Mouse (Mus musculus) olfactory bulb, adult 2 months (tissue): ENCODE results near the gene Zscan25. TPM values are rescaled to one million over a fixed set of nuclear protein-coding genes. Genes with fewer than 3 reads are reported as not detected.
"Not testable (repeated sequence)": the region's sequence is repeated elsewhere in the genome, so short reads cannot be mapped to it uniquely, and the experiment has no call there.

Experiments used
- H3K27ac ChIP-seq: fragments of 200-500 bp; 2 replicates; pipeline ENCODE4 v1.5.1; 2012; ENCODE audit warnings: low read depth, low read length; ENCODE audit not compliant: insufficient read depth
- H3K4me1 ChIP-seq: fragments of 200-500 bp; 2 replicates; pipeline ENCODE4 v1.6.1; 2012; ENCODE audit warnings: low read length; ENCODE audit not compliant: control insufficient read depth, insufficient read depth
- H3K4me3 ChIP-seq: fragments of 200-500 bp; 2 replicates; pipeline ENCODE4 v1.5.1; 2012; ENCODE audit warnings: mild to moderate bottlenecking, low read depth, low read length, moderate library complexity; ENCODE audit not compliant: insufficient read depth
- CTCF ChIP-seq: fragments of 200-500 bp; IDR thresholded peaks from 2 replicates; pipeline ENCODE4 v1.5.1; 2012; ENCODE audit warnings: low read depth, mild to moderate bottlenecking, low read length, moderate library complexity; ENCODE audit not compliant: insufficient read depth
- POLR2A ChIP-seq: fragments of 200-500 bp; IDR thresholded peaks from 2 replicates; pipeline ENCODE4 v1.6.1; 2012; ENCODE audit warnings: mild to moderate bottlenecking, low read depth, low read length, moderate library complexity; ENCODE audit not compliant: insufficient read depth
- WGBS: fragments of 180-500 bp; shearing (Covaris S2); methylation state at CpG from one replicate; pipeline ENCODE4 v1.1.7; 2018; 5-methylcytosine and 5-hydroxymethylcytosine counted together
- polyA plus RNA-seq: library from polyadenylated mRNA; stranded (reverse); fragments of >200 nt; gene quantifications from 2 replicates; pipeline ENCODE4 v1.2.4, GENCODE M21; 2012; ENCODE audit warnings: low replicate concordance; ENCODE audit not compliant: missing spikeins, insufficient read depth, insufficient read length

Gene Zscan25
- polyA plus RNA-seq, 1 experiment, result not detected

DNA sequence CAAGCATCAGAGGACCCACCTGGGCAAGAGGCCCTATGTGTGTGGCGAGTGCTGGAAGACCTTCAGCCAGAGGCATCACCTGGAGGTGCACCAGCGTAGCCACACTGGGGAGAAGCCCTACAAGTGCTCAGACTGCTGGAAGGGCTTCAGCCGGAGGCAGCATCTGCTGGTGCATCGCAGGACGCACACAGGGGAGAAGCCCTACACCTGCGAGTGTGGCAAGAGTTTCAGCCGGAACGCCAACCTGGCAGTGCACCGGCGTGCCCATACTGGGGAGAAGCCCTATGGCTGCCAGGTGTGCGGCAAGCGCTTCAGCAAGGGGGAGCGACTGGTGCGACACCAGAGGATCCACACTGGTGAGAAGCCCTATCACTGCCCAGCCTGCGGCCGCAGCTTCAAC lies 10.4 kb downstream of the Zscan25 start:
- no peaks in the 10 kb centered on the region for H3K4me1 ChIP-seq
- 98% methylated on average over 16 of the region's 16 CpGs for WGBS
- no peak for TF ChIP-seq POLR2A
- TF ChIP-seq CTCF, result no peak
- H3K27ac ChIP-seq, result no peak overlapping the region
- H3K4me3 ChIP-seq, result no peak overlapping the region

DNA sequence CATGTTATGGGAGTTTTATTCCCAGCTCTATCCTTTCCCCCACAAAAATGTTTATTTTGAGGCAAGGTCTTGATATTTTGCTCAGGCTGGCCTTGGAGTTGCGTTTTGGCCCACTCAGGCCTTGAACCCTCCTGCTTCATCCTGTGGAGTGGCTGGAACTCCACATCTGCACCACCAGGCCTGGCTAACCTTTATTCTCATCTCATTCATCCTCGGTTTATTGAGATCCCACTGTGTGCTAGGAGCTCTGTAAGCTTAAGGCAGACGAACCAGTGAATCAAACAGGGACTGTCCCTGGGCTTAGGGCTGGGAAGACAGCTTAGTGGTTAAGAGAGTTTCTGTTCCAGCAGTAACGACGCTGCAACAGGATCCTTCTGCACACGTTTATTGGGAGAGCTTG lies 12.1 kb downstream of the Zscan25 start:
- Histone ChIP-seq H3K27ac (no peak overlapping the region), H3K4me1 (no peaks in the 10 kb centered on the region), H3K4me3 (no peak overlapping the region)
- 96% methylated on average over 6 of the region's 6 CpGs for WGBS
- TF ChIP-seq POLR2A (no peak), CTCF (no peak)

DNA sequence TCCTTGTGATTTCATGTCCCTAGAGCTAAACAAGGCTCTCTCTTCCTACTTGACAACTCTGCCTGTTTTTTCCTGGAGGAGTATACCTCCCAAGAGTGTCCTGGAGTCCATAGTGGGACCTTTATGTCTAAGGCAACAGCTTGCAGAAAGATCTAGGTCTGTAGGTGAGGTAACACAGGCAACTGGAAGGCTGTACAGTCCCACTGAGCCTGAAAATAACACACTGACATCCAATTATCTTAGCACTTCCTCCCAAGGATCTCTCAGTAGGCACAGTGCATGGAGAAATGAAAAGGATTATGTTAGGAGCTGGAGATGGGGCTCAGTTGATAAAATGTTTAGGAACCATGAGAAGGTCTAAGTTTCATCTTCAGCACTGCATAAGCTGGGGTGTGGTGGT lies 20.2 kb downstream of the Zscan25 start:
- TF ChIP-seq CTCF, result no peak
- TF ChIP-seq POLR2A, result no peak
- H3K4me3 ChIP-seq, result no peak overlapping the region
- H3K27ac ChIP-seq, result no peak overlapping the region
- H3K4me1 ChIP-seq, result no peaks in the 10 kb centered on the region

DNA sequence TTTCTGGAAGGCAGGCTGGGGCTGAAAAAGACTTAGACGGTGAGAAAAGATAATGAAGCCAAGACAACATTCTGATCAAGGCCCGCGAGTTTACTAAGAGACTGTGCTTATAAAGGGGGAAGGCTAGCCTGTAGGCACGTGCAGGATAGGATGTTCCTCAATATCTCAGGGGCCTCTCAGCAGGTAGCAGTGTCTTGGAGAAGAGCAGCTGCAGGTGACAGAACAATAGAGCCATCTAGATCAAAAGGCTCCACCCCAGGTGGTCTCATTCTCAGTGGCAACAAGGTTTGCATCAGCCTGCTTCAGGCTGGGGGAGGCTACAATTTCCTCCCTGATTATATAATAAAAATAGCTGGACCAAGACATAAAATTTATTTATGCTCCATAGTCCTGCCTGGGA lies 21.5 kb downstream of the Zscan25 start:
- H3K4me1 ChIP-seq, H3K27ac ChIP-seq, H3K4me3 ChIP-seq: not testable (repeated sequence)
- 62% methylated on average over 4 of the region's 4 CpGs for WGBS

DNA sequence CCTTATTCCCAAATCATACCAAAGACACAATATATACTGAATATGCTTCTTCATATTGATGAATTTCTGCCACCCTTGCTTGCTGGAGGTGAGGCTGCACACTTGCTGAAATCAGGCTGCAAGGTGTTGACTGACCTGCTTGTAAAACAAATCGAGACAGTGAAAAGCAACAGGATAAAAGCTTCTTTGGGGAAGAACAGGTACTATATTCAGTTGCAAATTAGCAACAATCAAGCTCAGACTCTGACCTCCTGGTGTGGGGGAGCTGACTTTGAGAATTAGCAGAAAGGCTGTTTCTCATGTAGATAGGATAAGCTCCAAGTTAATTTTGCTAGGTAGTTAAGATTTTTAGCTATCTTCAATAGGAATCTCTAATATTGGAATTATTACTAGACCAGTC lies 22.1 kb downstream of the Zscan25 start:
- Histone ChIP-seq H3K4me1 (no peaks in the 10 kb centered on the region), H3K27ac (no peak overlapping the region), H3K4me3 (no peak overlapping the region)
- TF ChIP-seq CTCF (no peak), POLR2A (no peak)
- WGBS, result 63% methylated on average over 1 of the region's 1 CpGs

DNA sequence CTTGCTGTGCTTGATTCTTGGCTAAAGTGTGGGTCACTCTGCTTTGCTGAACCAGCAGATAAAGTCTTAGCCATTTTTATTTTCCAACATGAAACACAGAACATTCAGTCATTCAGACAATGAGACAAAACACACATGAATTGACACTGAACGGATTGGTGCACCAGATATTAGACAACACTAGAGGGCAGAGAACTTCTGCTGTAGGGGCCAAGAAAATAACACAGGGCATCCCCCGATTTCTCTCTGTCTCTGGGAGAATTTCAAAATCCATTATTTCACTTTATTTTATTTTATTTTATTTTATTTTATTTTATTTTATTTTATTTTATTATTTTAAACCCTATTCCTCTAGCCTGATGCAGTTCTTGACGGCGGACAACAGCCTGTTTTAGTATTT lies 26.7 kb downstream of the Zscan25 start:
- 89% methylated on average over 4 of the region's 4 CpGs for WGBS
- H3K4me1 ChIP-seq, H3K27ac ChIP-seq, H3K4me3 ChIP-seq: not testable (repeated sequence)

DNA sequence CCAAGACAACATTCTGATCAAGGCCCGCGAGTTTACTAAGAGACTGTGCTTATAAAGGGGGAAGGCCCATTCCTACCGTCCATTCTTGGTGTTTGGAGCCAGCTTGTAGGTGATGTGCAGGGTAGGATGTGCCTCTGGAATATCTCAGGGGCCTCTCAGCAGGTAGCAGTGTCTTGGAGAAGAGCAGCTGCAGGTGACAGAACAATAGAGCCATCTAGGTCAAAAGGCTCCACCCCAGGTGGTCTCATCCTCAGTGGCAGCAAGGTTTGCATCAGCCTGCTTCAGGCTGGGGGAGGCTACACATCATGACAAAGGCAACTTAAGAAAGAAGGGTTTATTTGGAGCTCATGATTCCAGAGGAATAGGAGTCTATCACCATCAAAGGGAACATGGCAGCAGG lies 27.5 kb downstream of the Zscan25 start:
- H3K4me3 ChIP-seq, result not testable (repeated sequence)

DNA sequence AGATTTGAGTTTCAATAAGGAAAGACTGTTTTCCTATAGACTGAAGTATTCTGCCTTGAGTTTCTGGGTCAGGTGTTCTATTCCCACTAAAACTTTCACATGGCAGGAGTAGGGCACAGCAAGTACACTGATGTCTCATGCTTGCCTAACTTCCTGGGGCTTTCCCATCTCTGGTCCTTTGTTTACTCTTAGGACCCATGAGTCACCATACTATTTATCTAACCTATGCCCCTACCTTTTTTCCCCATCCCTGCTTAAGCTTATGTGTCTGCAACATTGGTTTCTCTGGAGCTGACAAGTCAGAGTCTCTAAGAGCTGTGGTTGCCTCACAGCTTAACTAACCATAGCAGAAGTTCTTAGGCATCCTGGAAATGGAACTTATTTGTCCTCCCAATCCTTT lies 33.5 kb downstream of the Zscan25 start:
- TF ChIP-seq CTCF (no peak), POLR2A (no peak)
- Histone ChIP-seq H3K4me3 (no peak overlapping the region), H3K27ac (no peak overlapping the region), H3K4me1 (no peaks in the 10 kb centered on the region)

More for the DNA sequence above, 27.5 kb downstream of the Zscan25 start:
- WGBS, result 90% methylated on average over 3 of the region's 3 CpGs
- H3K27ac ChIP-seq, H3K4me1 ChIP-seq: not testable (repeated sequence)

DNA sequence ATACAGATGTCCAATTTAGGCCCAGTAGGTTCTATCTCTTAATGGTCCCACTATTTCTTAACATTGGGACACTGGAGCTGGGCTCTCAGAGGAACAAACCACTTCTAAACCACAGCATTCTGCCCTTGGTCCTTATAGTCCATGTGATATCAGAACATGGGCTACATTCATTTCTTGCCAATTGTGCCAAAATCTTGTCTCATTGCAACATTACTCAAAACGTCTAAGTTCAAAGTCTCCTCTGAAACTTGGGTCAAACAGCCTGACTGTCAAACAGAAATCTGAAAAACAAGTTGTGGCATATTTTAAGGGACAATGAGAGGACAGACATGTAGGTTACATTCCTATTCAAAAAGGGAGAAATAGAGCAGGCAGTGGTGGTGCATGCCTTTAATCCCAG lies 36.8 kb downstream of the Zscan25 start:
- no peak overlapping the region for H3K27ac ChIP-seq
- H3K4me1 ChIP-seq, result no peaks in the 10 kb centered on the region
- TF ChIP-seq CTCF, result no peak
- TF ChIP-seq POLR2A, result no peak
- no peak overlapping the region for H3K4me3 ChIP-seq
- WGBS, result 80% methylated on average over 1 of the region's 1 CpGs

DNA sequence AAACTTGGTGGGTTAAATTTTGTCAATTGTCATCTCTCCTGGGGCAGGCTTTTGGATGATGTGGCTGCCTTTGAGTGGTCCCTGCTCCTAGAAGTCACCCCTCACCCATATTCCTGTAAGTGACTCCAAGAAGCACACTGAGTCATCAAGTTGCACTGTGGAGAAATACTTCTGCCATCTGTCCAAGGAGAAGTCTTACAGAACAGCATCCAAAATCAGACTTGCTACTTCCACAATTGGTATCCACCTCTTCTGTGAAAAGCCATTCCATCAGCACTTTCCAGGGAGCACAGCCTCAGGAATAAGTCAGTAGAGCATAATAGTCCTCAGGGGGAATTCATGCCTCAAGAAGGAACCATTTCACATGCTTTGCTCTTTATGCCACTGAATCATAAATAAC lies 58.5 kb downstream of the Zscan25 start:
- not testable (repeated sequence) for H3K27ac ChIP-seq, H3K4me1 ChIP-seq, H3K4me3 ChIP-seq

Other genes with a start within 250 kb of the Zscan25 start
- gene Gm4871, start 247.7 kb upstream of the Zscan25 start, polyA plus RNA-seq, result not detected in 2 replicates
- gene 1700018F24Rik, start 237.5 kb upstream of the Zscan25 start, polyA plus RNA-seq, result not detected in 2 replicates
- not detected in 2 replicates for gene Arpc1a, start 196.7 kb upstream of the Zscan25 start, polyA plus RNA-seq
- gene Kpna7, start 196.5 kb upstream of the Zscan25 start, polyA plus RNA-seq, result not detected in 2 replicates
- not detected in 2 replicates for gene Arpc1b, start 166.3 kb upstream of the Zscan25 start, polyA plus RNA-seq
- not detected in 2 replicates for gene Pdap1, start 140.3 kb upstream of the Zscan25 start, polyA plus RNA-seq
- gene Bud31, start 140.1 kb upstream of the Zscan25 start, polyA plus RNA-seq, result not detected in 2 replicates
- not detected in 2 replicates for gene Ptcd1, start 113.4 kb upstream of the Zscan25 start, polyA plus RNA-seq
- gene Cpsf4, start 113.3 kb upstream of the Zscan25 start, polyA plus RNA-seq, result not detected in 2 replicates
- not detected in 2 replicates for gene Atp5j2, start 88.4 kb upstream of the Zscan25 start, polyA plus RNA-seq
- not detected in 2 replicates for gene Zkscan14, start 78.6 kb upstream of the Zscan25 start, polyA plus RNA-seq
- gene Zkscan5, start 75.9 kb upstream of the Zscan25 start, polyA plus RNA-seq, result not detected in 2 replicates
- gene Zfp655, start 48.8 kb upstream of the Zscan25 start, polyA plus RNA-seq, result not detected in 2 replicates
- not detected in 2 replicates for gene Cyp3a57, start 64.8 kb downstream of the Zscan25 start, polyA plus RNA-seq
- not detected in 2 replicates for gene Cyp3a16, start 189.2 kb downstream of the Zscan25 start, polyA plus RNA-seq